Mouse (Mus musculus) MEL (cell line): Measurements from ENCODE around the gene S100a8. TPM values are rescaled to one million over a fixed set of nuclear protein-coding genes. Genes with fewer than 3 reads are reported as not detected.
A peak's percentile ranks its signal among the peaks of the same experiment; 100 is the strongest.

Experiments
- DNase-seq: peaks from one replicate; pipeline ENCODE4 v3.0.0; 2011; ENCODE audit warnings: low read depth, low spot score
- H3K27ac ChIP-seq: 2 replicates; pipeline ENCODE4 v1.5.1; 2012; ENCODE audit warnings: low read depth, mild to moderate bottlenecking, control low read depth, low read length, moderate library complexity; ENCODE audit not compliant: control insufficient read depth
- H3K27me3 ChIP-seq, 2 experiments: fragments of 150-350 bp in 1 of 2; sonication (generic) in 1 of 2; 2 replicates each; pipeline ENCODE4 v1.6.1; 2012; ENCODE audit warnings: low read length in 2 of 2, mild to moderate bottlenecking in 2 of 2, improper control_type of control experiment in 1 of 2, moderate library complexity in 1 of 2; ENCODE audit not compliant: insufficient read depth in 2 of 2, control insufficient read depth in 1 of 2
- H3K36me3 ChIP-seq, 2 experiments: 2 replicates each; pipeline ENCODE4 v1.6.1; 2012 to 2014; ENCODE audit warnings: low read length in 2 of 2, improper control_type of control experiment in 1 of 2, inconsistent platforms in 1 of 2, mild to moderate bottlenecking in 1 of 2; ENCODE audit not compliant: insufficient read depth in 2 of 2, control insufficient read depth in 1 of 2
- H3K4me1 ChIP-seq, 2 experiments: fragments of 150-350 bp in 1 of 2; sonication (generic) in 1 of 2; 2 replicates each; pipeline ENCODE4 v1.6.1; 2012; ENCODE audit warnings: low read length in 2 of 2, improper control_type of control experiment in 1 of 2, mild to moderate bottlenecking in 1 of 2; ENCODE audit not compliant: insufficient read depth in 2 of 2, control insufficient read depth in 1 of 2
- H3K4me3 ChIP-seq, 2 experiments: fragments of 150-350 bp in 1 of 2; sonication (generic) in 1 of 2; 2 replicates each; pipeline ENCODE4 v1.5.1; 2012; ENCODE audit warnings: low read depth in 2 of 2, low read length in 2 of 2, mild to moderate bottlenecking in 2 of 2, moderate library complexity in 2 of 2, control low read depth in 1 of 2, improper control_type of control experiment in 1 of 2; ENCODE audit not compliant: control insufficient read depth in 1 of 2, insufficient read depth in 1 of 2
- H3K79me2 ChIP-seq: 2 replicates; pipeline ENCODE4 v1.6.1; 2012; ENCODE audit warnings: mild to moderate bottlenecking, low read length, moderate library complexity; ENCODE audit not compliant: control insufficient read depth, poor library complexity, insufficient read depth
- H3K9ac ChIP-seq: 2 replicates; pipeline ENCODE4 v1.6.1; 2012; ENCODE audit warnings: low read depth, mild to moderate bottlenecking, control low read depth, low read length, moderate library complexity; ENCODE audit not compliant: control insufficient read depth, poor library complexity, severe bottlenecking
- H3K9me3 ChIP-seq: fragments of 150-350 bp; sonication (generic); replicated peaks from 2 replicates; pipeline ENCODE4 v1.6.1; 2012; ENCODE audit warnings: mild to moderate bottlenecking, low read length, improper control_type of control experiment, moderate library complexity; ENCODE audit not compliant: insufficient read depth
- CTCF ChIP-seq, 3 experiments: IDR thresholded peaks in 2 of 3; conservative IDR thresholded peaks in 1 of 3; 2 replicates each; pipeline ENCODE4 v1.5.1; 2011 to 2012; ENCODE audit warnings: low read length in 3 of 3, low read depth in 2 of 3, mild to moderate bottlenecking in 2 of 3, improper control_type of control experiment in 1 of 3, inconsistent platforms in 1 of 3, mixed read lengths in 1 of 3, moderate library complexity in 1 of 3; ENCODE audit not compliant: control insufficient read depth in 1 of 3, insufficient read depth in 1 of 3, poor library complexity in 1 of 3, severe bottlenecking in 1 of 3
- ETS1 ChIP-seq: IDR thresholded peaks from 2 replicates; pipeline ENCODE4 v1.6.1; 2012; ENCODE audit warnings: low read depth, mild to moderate bottlenecking, inconsistent platforms, low read length, improper control_type of control experiment, moderate library complexity
- MXI1 ChIP-seq: IDR thresholded peaks from 2 replicates; pipeline ENCODE4 v1.6.1; 2011; ENCODE audit warnings: mild to moderate bottlenecking, low read depth, low read length, improper control_type of control experiment
- MYC ChIP-seq: IDR thresholded peaks from 2 replicates; pipeline ENCODE4 v1.6.1; 2011; ENCODE audit warnings: low read depth, mild to moderate bottlenecking, low read length, improper control_type of control experiment, moderate library complexity
- RAD21 ChIP-seq: IDR thresholded peaks from 2 replicates; pipeline ENCODE4 v1.6.1; 2011; ENCODE audit warnings: mild to moderate bottlenecking, low read depth, low read length, improper control_type of control experiment
- SIN3A ChIP-seq: IDR thresholded peaks from 2 replicates; pipeline ENCODE4 v1.6.1; 2012; ENCODE audit warnings: low read length, improper control_type of control experiment, inconsistent platforms
- SMC3 ChIP-seq: IDR thresholded peaks from 2 replicates; pipeline ENCODE4 v1.6.1; 2011; ENCODE audit warnings: low read depth, low read length, improper control_type of control experiment
- TAL1 ChIP-seq: IDR thresholded peaks from 2 replicates; pipeline ENCODE4 v1.6.1; 2012; ENCODE audit warnings: mild to moderate bottlenecking, inconsistent platforms, low read length, moderate library complexity, mixed read lengths
- UBTF ChIP-seq: IDR thresholded peaks from 2 replicates; pipeline ENCODE4 v1.6.1; 2012; ENCODE audit warnings: low read depth, mild to moderate bottlenecking, inconsistent platforms, low read length, improper control_type of control experiment, moderate library complexity, borderline replicate concordance; ENCODE audit not compliant: insufficient read depth
- polyA plus RNA-seq, 2 experiments: library from polyadenylated mRNA; stranded (reverse) in 1 of 2; unstranded in 1 of 2; fragments of >175 nt in 1 of 2; fragments of >200 nt in 1 of 2; gene quantifications; 2 replicates each; pipeline versions ENCODE4 v1.2.1 to v1.2.4; 2012; ENCODE audit warnings: low replicate concordance in 2 of 2, low read depth in 1 of 2; ENCODE audit not compliant: insufficient read length in 2 of 2, insufficient read depth in 1 of 2, missing spikeins in 1 of 2
- total RNA-seq: library from RNA; depleted of rRNA; stranded (reverse); fragments of 300-350 nt; gene quantifications from 2 replicates; pipeline ENCODE4 v1.2.3, GENCODE M21; 2012; rRNA removed

S100a8 gene
- total and polyA plus RNA-seq, 3 experiments: not detected

DNA sequence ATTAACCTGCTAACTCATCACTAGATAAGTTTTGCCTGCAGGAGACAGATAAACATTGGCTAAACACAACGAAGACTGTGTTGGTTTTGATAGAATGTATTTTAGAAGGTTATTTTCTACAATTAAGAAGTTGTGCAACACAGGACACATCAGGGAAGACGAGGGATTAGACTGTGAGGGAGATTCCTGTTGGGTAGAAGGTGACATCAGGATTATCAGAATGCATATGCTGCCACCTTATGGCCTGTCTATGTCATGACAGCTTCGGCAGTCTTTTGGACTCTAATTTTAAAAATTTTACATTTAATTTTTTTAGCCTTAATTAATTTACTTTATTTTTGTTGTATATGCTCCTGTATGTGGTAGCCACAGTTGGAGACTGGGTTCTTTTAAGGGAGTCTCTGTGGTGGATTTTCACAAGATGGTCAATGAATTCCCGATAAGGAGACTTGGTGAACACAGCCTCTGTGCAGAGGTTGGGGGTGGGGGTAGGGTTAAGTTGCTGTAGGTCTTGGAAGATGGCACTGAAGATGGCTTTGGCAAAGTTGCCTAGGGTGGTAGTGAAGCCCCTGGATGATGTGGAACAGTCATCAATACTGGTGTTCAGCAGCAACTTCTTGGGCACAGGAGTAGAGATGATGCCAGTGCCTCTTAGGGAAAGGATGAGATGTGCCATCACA lies 39.9 kb downstream of the S100a8 start:
- Histone ChIP-seq H3K4me3 (no peak overlapping the region), H3K9me3 (no peaks in the 10 kb centered on the region), H3K27ac (no peak overlapping the region), H3K9ac (no peak overlapping the region), H3K4me1 (no peaks in the 10 kb centered on the region), H3K27me3 (peaks cover 0 to 1% of the 10 kb centered on the region in 2 experiments; a peak in 2 of 4 replicates), H3K79me2 (no peaks in the 10 kb centered on the region), H3K36me3 (no peaks in the 10 kb centered on the region)
- peak; percentile 53 for DNase-seq
- TF ChIP-seq MXI1: no peak
- TF ChIP-seq MYC: no peak
- peak; percentile 53 to 85 (median 65) for TF ChIP-seq CTCF (IDR thresholded peaks at IDR 0.05 in 2 of 3, conservative IDR thresholded peaks at IDR 0.05 in 1 of 3; ENCODE audit: control insufficient read depth in 1 of 3, insufficient read depth in 1 of 3, low read depth in 2 of 3, low read length in 3 of 3, poor library complexity in 1 of 3, severe bottlenecking in 1 of 3)
- TF ChIP-seq RAD21: peak; percentile 84
- no peak for TF ChIP-seq ETS1
- TF ChIP-seq SMC3: peak; percentile 52
- TF ChIP-seq UBTF: no peak
- TF ChIP-seq SIN3A: no peak

DNA sequence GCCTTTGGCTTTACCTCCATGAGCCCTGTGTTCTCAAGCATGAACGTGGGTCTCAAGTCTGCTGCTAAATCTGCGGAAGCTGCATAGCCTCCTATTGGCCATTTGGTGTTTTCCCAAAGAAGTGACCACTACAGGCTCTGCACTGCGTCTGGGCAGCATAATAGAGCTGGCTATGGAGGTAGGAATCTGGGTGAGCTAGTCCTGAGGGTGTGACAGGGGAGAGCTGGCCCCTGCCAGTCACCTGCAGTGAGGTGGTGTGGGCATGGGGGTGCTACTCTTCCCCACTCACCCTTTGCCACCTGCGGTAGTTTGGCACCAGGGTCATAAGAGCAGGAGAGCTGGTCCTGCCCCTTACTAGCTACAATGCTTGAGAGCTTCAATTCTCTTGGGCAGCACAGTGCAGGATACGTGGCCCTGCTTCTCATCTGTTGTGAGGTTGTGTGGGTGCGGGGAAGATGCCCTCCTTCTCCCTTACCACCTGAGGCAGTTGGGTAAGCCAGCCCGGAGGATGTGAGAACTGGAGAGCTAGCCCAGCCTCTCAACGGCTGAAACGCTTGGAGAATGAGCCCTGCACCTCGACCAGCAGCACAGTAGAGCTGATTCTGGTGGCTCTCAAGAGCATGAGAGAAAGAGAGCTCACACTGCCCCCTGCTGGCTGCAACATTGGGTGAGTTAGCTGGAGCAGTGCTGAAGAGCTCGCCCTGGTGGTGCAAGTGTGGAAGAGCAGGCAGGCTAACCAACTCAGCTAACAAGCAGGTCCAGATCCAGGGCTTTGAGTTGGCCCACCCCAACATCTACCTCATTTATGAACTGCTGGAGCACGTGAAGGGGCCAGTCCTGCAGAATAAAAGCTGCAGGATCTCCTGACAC lies 41.0 kb downstream of the S100a8 start:
- no peaks in the 10 kb centered on the region; a peak in 2 of 4 replicates for H3K27me3 ChIP-seq
- no peak overlapping the region for H3K27ac ChIP-seq
- TF ChIP-seq RAD21 (peak; percentile 47), TAL1 (no peak), SMC3 (peak; percentile 71), CTCF (IDR thresholded peaks at IDR 0.05 in 2 of 3, conservative IDR thresholded peaks at IDR 0.05 in 1 of 3; ENCODE audit: control insufficient read depth in 1 of 3, insufficient read depth in 1 of 3, low read depth in 2 of 3, low read length in 3 of 3, poor library complexity in 1 of 3, severe bottlenecking in 1 of 3) (peak; percentile 97 to 100 (median 100))
- no peaks in the 10 kb centered on the region for H3K79me2 ChIP-seq
- H3K36me3 ChIP-seq: no peaks in the 10 kb centered on the region
- no peaks in the 10 kb centered on the region for H3K4me1 ChIP-seq
- H3K9me3 ChIP-seq: no peaks in the 10 kb centered on the region
- no peak overlapping the region for H3K9ac ChIP-seq
- DNase-seq: peak; percentile 85
- H3K4me3 ChIP-seq: no peak overlapping the region

Other genes starting within 250 kb of the S100a8 start
- gene Ints3, start 235.4 kb upstream of the S100a8 start, total RNA-seq: 55.9 and 58.5 TPM in 2 replicates
- gene Ints3, start 235.4 kb upstream of the S100a8 start, polyA plus RNA-seq: 100 to 1,000 TPM; 101 to 115 TPM
- not detected in 2 replicates for gene Npr1, start 203.1 kb upstream of the S100a8 start, total RNA-seq
- gene Npr1, start 203.1 kb upstream of the S100a8 start, polyA plus RNA-seq: under 1 TPM in 1 of 2 experiments, not detected in 1; 0.11 TPM
- 162 and 175 TPM in 2 replicates for gene Ilf2, start 192.9 kb upstream of the S100a8 start, total RNA-seq
- 100 to 1,000 TPM; 107 to 223 TPM for gene Ilf2, start 192.9 kb upstream of the S100a8 start, polyA plus RNA-seq
- 24.5 and 25.2 TPM in 2 replicates for gene Snapin, start 177.9 kb upstream of the S100a8 start, total RNA-seq
- 10 to 100 TPM in 1 of 2 experiments, not detected in 1; 46.8 TPM for gene Snapin, start 177.9 kb upstream of the S100a8 start, polyA plus RNA-seq
- 201 and 202 TPM in 2 replicates for gene Chtop, start 159.5 kb upstream of the S100a8 start, total RNA-seq
- 100 to 1,000 TPM in 1 of 2 experiments, not detected in 1; 320 TPM for gene Chtop, start 159.5 kb upstream of the S100a8 start, polyA plus RNA-seq
- 8.7 and 14.4 TPM in 2 replicates for gene S100a1, start 154.6 kb upstream of the S100a8 start, total RNA-seq
- gene S100a1, start 154.6 kb upstream of the S100a8 start, polyA plus RNA-seq: 10 to 100 TPM in 1 of 2 experiments, not detected in 1; 22.2 TPM
- gene S100a13, start 154.5 kb upstream of the S100a8 start, total RNA-seq: 26.1 and 29.9 TPM in 2 replicates
- gene S100a13, start 154.5 kb upstream of the S100a8 start, polyA plus RNA-seq: 10 to 100 TPM in 1 of 2 experiments, not detected in 1; 22.0 TPM
- not detected in 2 replicates for gene S100a14, start 142.1 kb upstream of the S100a8 start, total RNA-seq
- not detected for gene S100a14, start 142.1 kb upstream of the S100a8 start, polyA plus RNA-seq
- not detected in 2 replicates for gene S100a16, start 131.7 kb upstream of the S100a8 start, total RNA-seq
- gene S100a16, start 131.7 kb upstream of the S100a8 start, polyA plus RNA-seq: not detected
- gene S100a3, start 108.4 kb upstream of the S100a8 start, total RNA-seq: 0.04 TPM in 1 of 2 replicates, not detected in the other
- under 1 TPM in 1 of 2 experiments, not detected in 1; 0.03 TPM for gene S100a3, start 108.4 kb upstream of the S100a8 start, polyA plus RNA-seq
- not detected in 2 replicates for gene S100a2, start 78.7 kb upstream of the S100a8 start, total RNA-seq
- not detected for gene S100a2, start 78.7 kb upstream of the S100a8 start, polyA plus RNA-seq
- gene Gm42674, start 67.1 kb upstream of the S100a8 start, total RNA-seq: not detected in 2 replicates
- gene Gm42674, start 67.1 kb upstream of the S100a8 start, polyA plus RNA-seq: not detected
- 0.73 and 0.82 TPM in 2 replicates for gene S100a4, start 65.2 kb upstream of the S100a8 start, total RNA-seq
- 1 to 10 TPM in 1 of 2 experiments, not detected in 1; 2.3 TPM for gene S100a4, start 65.2 kb upstream of the S100a8 start, polyA plus RNA-seq
- not detected in 2 replicates for gene S100a5, start 60.5 kb upstream of the S100a8 start, total RNA-seq
- gene S100a5, start 60.5 kb upstream of the S100a8 start, polyA plus RNA-seq: not detected
- 0.85 and 2.1 TPM in 2 replicates for gene S100a6, start 56.1 kb upstream of the S100a8 start, total RNA-seq
- gene S100a6, start 56.1 kb upstream of the S100a8 start, polyA plus RNA-seq: 1 to 10 TPM in 1 of 2 experiments, not detected in 1; 4.7 TPM
- not detected in 2 replicates for gene S100a7a, start 15.0 kb upstream of the S100a8 start, total RNA-seq
- gene S100a7a, start 15.0 kb upstream of the S100a8 start, polyA plus RNA-seq: not detected
- gene S100a9, start 26.7 kb downstream of the S100a8 start, total RNA-seq: not detected in 2 replicates
- gene S100a9, start 26.7 kb downstream of the S100a8 start, polyA plus RNA-seq: not detected
- gene Pglyrp4, start 57.9 kb downstream of the S100a8 start, total RNA-seq: not detected in 2 replicates
- gene Pglyrp4, start 57.9 kb downstream of the S100a8 start, polyA plus RNA-seq: not detected
- gene Gm5849, start 108.9 kb downstream of the S100a8 start, total RNA-seq: not detected in 2 replicates
- not detected for gene Gm5849, start 108.9 kb downstream of the S100a8 start, polyA plus RNA-seq